Mouse (Mus musculus) gastrocnemius, adult 8-10 months (tissue): ENCODE measurements around the gene Madcam1. TPM values are rescaled to one million over a fixed set of nuclear protein-coding genes. Genes with fewer than 3 reads are reported as not detected.
A peak's percentile ranks its signal among the peaks of the same experiment; 100 is the strongest.

Experiments
- DNase-seq, 2 experiments: peaks; one replicate each; pipeline ENCODE4 v3.0.0; 2022; ENCODE audit warnings: low spot score in 2 of 2
- total RNA-seq, 4 experiments: library from RNA; stranded (reverse); gene quantifications; 2 replicates each; pipeline ENCODE4 v1.2.4; 2022

Gene Madcam1
- not detected for total RNA-seq

GRCm38 (mm10) chr10:79664131-79664665, at the start of gene Madcam1:
Gene Madcam1, plus strand, starts transcription at chr10:79664559.
- peak in 1 of 2 experiments; percentile 56 for DNase-seq

- no peak for DNase-seq
Measured at GRCm38 (mm10) chr10:79615860-79616259, 48.5 kb upstream of the Madcam1 start.

- DNase-seq = no peak
Measured at GRCm38 (mm10) chr10:79616376-79616775, 48.0 kb upstream of the Madcam1 start.

GRCm38 (mm10) chr10:79623950-79624349, 40.4 kb upstream of the Madcam1 start:
- DNase-seq = no peak

GRCm38 (mm10) chr10:79625398-79625797, 39.0 kb upstream of the Madcam1 start:
- DNase-seq = no peak

GRCm38 (mm10) chr10:79626156-79626555, 38.2 kb upstream of the Madcam1 start:
- DNase-seq = no peak

- DNase-seq = no peak
Measured at GRCm38 (mm10) chr10:79628377-79628776, 36.0 kb upstream of the Madcam1 start.

GRCm38 (mm10) chr10:79631432-79631831, 32.9 kb upstream of the Madcam1 start:
- no peak for DNase-seq

GRCm38 (mm10) chr10:79633006-79633777, 31.2 kb upstream of the Madcam1 start:
- no peak for DNase-seq

- DNase-seq = no peak
Measured at GRCm38 (mm10) chr10:79636287-79636686, 28.1 kb upstream of the Madcam1 start.

- peak in 1 of 2 experiments; percentile 15 for DNase-seq
Measured at GRCm38 (mm10) chr10:79637128-79638110, 26.9 kb upstream of the Madcam1 start, which contains the start of gene Shc2. Gene Shc2, minus strand, starts transcription at chr10:79637918.

GRCm38 (mm10) chr10:79638486-79639204, 25.7 kb upstream of the Madcam1 start:
- peak; percentile 62 for DNase-seq

- peak; percentile 76 to 88 for DNase-seq
Measured at GRCm38 (mm10) chr10:79645711-79646110, 18.6 kb upstream of the Madcam1 start, which contains the start of gene Odf3l2. Gene Odf3l2, minus strand, starts transcription at chr10:79645738.

GRCm38 (mm10) chr10:79649070-79649751, 15.1 kb upstream of the Madcam1 start:
- DNase-seq = peak; percentile 56 to 59

GRCm38 (mm10) chr10:79652789-79653188, 11.6 kb upstream of the Madcam1 start:
- DNase-seq = peak; percentile 49 to 58

- DNase-seq = no peak
Measured at GRCm38 (mm10) chr10:79654946-79655395, 9.4 kb upstream of the Madcam1 start.

- DNase-seq = no peak
Measured at GRCm38 (mm10) chr10:79658829-79659228, 5.5 kb upstream of the Madcam1 start.

- no peak for DNase-seq
Measured at GRCm38 (mm10) chr10:79660298-79660697, 4.1 kb upstream of the Madcam1 start.

GRCm38 (mm10) chr10:79661861-79662260, 2.5 kb upstream of the Madcam1 start:
- DNase-seq = no peak

- no peak for DNase-seq
Measured at GRCm38 (mm10) chr10:79665051-79665450, 692 bp downstream of the Madcam1 start.
